Mouse (Mus musculus) heart, adult 8-10 months (tissue): ENCODE data around the gene Supt6. TPM values are rescaled to one million over a fixed set of nuclear protein-coding genes. Genes with fewer than 3 reads are reported as not detected.
"Not testable (repeated sequence)": the region's sequence is repeated elsewhere in the genome, so short reads cannot be mapped to it uniquely, and the experiment has no call there.

Experiments
- DNase-seq: peaks from one replicate; pipeline ENCODE4 v3.0.0; 2022; ENCODE audit warnings: low spot score
- total RNA-seq, 4 experiments: library from RNA; stranded (reverse); gene quantifications; 2 replicates each; pipeline ENCODE4 v1.2.4; 2022

Gene Supt6
- total RNA-seq, 4 experiments from 2014 or later, result 32.6 to 33.8 (median 32.7) TPM

GRCm38 (mm10) chr11:78223586-78223985, 22.2 kb downstream of the Supt6 start:
- no peak for DNase-seq

DNA sequence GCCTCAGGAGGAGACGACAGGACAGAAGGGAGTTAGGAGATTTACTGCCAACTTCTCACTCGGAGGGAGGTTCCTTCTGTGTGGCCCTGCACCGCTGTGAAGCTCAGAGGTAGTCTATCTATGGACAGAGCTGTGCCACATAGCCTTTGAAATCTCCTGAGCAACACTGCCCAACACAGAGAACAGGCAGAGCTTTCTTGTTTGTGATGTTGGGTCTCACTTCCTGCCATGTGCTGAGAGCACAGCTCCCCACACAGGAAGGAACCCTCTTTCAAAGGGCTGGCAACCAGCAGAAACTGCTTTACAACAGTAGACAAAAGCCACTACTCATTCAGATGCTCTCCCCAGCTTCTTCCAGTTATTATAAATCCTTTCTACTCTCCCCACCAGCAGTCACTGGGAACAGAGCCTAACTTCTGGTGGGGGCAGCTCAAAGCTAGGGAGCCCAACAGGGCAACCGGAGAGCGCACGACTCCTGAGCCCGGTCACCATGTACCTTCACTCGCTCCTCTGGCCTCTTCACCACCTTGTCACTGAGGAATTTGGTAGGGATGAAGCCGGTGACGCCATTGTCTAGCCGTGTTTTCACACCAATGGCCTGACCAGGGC, 30.0 kb downstream of the Supt6 start:
- no peak for DNase-seq

- DNase-seq, result peak; percentile 17
These were observed 32.5 kb downstream of the Supt6 start for GRCm38 (mm10) chr11:78213086-78213817.

GRCm38 (mm10) chr11:78211513-78211912, 34.3 kb downstream of the Supt6 start:
- no peak for DNase-seq

DNA sequence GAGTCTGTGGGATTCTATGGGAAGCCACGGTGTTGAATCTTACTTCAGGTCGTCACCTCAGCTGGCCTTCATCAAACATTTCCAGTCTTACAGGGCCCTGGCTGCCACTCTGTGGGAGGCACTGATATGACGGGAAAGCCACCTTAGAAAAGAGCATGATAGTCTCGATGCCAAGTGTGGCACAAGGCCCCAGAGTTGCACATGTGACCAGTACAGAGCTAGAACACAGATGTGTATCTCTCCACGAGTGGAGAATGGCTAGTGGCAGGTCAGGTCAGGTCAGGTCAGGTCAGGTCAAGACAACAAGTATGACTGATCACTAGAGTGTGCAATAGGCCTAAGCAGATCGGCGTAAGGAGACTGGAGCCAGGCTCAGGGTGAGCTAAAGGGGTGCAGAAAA, 35.2 kb downstream of the Supt6 start:
- no peak for DNase-seq

- DNase-seq, result no peak
These were observed 35.9 kb downstream of the Supt6 start for GRCm38 (mm10) chr11:78209886-78210285.

GRCm38 (mm10) chr11:78207190-78207589, 38.6 kb downstream of the Supt6 start:
- DNase-seq, result no peak

DNA sequence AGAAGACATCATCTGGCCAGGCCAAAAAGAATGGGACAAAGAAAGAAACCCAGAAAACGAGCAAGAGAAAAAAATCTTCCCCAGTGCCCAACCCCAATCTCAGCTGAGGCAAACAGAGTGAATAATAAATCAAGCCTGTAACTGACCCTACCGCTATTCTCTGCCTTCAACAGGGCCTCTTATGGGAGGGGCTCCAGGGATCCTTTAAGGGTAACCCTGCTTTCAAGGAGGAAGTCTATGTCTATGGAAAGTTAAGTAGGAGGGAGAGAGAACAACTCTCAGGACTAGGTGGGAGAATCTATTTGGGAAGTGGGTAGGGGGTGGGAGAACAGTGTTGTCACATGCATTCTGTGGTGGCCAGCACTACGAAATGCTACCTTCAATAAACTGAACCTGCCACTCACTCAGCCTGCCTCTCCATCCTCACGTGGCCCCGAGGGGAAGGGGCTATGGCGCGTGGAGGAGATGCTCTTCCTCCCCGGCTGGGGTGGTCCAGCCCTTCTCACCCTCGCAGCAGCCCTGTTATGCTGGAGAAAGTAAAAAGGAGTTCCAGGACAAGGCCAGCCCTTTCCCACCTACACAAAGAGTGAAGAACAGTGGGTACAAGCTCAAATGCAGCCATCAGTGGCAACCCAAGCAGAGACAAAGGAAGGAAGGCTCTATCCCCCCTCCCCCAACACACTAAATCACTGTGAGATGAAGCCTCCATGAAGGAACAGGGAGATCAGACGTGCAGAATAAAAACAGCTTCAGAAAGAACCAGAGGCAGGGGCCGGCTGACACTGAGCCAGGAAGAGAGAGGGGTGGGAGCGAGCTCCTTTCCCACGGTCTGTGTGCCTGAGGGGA, 40.2 kb downstream of the Supt6 start:
- DNase-seq, result no peak

DNA sequence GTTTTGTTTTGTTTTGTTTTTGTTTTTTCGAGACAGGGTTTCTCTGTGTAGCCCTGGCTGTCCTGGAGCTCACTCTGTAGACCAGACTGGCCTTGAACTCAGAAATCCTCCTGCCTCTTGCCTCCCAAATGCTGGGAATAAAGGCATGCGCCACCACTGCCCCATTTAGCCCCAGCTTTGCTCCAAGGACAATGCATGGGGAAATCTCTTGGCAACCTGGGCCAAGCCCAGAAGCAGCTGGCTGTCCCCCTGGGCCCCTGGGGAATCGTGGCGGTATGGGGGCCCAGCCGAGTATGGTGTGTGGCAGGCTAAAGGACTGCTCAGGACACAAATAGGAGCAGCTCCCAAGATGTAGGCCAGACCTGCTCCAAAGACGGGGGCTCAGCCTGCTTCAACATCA, 41.5 kb downstream of the Supt6 start:
- DNase-seq, result no peak

- DNase-seq, result no peak
These were observed 43.4 kb downstream of the Supt6 start for GRCm38 (mm10) chr11:78202372-78202771.

- DNase-seq, result no peak
These were observed 50.5 kb downstream of the Supt6 start for GRCm38 (mm10) chr11:78195101-78195863.

GRCm38 (mm10) chr11:78194411-78195100, 51.2 kb downstream of the Supt6 start:
- DNase-seq, result peak; percentile 67

GRCm38 (mm10) chr11:78193113-78193512, 52.7 kb downstream of the Supt6 start, which contains the start of gene Proca1:
TSS of gene Proca1 (plus strand) at chr11:78193392.
- no peak for DNase-seq

DNA sequence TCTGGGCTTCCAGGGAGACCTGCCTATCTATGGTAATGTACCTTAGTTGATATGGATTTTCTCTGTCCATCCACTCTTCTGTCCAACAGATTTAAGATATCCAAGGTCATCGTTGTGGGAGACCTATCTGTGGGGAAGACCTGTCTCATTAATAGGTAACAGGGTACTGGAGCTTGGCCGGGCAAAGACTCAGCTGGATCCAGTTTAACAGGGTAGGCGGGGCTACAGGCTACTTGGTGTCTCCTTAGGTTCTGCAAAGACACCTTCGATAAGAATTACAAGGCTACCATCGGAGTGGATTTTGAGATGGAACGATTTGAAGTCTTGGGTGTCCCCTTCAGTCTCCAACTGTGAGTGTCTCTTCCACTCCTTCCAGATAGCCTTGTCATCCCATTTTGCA, 55.7 kb downstream of the Supt6 start:
- no peak for DNase-seq

DNA sequence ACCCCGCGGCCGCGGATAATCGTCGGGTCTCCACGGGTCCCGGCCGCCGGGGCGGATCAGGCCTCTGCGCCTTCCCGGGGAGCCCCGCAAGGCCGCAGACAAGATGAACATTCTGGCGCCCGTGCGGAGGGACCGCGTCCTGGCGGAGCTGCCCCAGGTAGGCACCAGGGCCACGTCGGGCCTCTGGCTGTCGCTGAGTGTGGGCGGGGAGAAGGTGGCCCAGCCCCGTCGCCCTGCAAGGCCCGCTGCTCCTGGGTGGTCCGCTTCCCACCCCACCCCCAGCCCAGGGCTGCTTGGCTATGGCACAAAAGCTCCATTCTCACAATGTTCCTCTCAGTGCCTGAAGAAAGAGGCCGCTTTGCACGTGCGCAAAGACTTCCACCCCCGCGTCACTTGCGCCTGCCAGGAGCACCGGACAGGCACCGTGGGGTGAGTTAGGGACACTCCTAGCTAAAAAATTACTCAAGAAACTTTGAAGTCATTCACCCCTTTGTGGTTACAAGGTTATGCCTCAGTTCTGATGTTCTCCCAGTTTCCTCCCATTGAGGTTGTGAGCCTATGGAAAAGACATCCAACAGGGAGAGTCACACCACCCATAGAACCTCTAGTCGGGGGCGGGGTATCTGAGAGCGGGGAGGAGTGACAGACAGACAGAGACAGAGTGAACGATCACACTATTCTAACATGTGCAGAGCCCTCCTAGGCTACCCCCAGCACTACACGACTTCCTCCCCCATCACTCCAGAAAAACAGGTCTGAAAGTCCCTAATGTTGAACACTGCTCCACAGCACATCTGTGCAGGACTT, 56.4 kb downstream of the Supt6 start:
- peak; percentile 39 for DNase-seq

DNA sequence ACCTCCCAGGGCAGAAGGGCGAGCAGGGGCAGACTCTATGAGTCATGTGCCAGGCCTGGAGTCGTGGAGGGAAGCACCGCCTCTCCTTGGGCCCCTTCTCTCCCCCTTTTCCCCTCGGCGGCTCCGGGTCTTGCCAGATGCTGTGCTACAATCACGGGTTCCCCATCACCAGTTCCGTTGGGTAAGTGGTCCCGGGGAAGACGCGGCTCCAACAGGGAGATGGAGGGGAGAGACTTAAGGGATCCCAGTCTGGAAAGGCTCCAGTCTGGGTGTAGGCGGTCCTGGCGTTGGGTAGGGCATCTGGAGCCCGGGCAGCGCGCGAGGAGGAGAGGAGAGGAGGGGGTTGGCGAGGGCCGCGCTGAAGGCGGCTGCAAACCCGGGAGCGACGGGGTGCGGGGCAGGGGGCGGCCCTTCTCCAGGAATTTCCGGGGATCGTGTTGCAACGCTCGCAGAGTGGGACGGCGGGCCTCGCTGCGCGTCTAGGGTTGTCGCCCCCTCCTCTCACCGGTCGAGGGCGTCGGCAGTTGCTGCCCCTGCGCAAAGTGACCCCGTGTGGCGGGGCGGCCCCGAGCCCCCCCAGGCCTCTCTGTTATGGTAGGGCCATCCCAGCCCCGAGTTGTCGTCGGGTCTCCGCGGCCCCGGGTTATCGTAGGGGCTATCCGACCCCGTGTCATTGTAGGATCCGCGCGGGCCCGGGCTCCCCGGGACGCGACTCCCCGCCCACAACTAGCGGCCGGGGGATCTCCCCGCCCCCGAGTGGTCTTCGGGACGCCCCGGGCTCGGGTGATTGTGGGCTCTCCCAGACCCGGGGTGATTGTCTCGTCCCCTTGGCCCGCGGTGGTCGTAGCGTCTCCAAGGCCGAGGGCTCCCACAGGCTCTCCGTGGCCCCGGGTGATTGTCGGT, 57.2 kb downstream of the Supt6 start, which contains the start of gene Rab34:
TSS of gene Rab34 (plus strand) at position 100 of the 903 bp plus-strand sequence.
- DNase-seq, result peak; percentile 42

DNA sequence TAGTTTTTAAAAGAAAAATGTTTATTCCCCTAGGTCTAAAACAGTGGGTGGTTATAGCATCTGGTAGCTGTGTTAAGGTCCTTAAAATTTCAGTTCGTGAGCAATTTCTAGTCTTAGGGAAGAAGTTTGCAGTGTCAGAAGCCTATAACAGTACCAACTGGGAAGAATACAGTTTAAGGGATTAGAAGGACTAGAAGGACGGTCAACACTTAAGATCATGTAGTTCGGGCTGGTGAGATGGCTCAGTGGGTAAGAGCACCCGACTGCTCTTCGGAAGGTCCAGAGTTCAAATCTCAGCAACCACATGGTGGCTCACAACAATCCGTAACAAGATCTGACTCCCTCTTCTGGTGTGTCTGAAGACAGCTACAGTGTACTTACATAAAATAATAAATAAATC, 61.1 kb downstream of the Supt6 start:
- DNase-seq, result not testable (repeated sequence)

GRCm38 (mm10) chr11:78183884-78184514, 61.8 kb downstream of the Supt6 start:
- no peak for DNase-seq
